In the genomic region with DNA sequence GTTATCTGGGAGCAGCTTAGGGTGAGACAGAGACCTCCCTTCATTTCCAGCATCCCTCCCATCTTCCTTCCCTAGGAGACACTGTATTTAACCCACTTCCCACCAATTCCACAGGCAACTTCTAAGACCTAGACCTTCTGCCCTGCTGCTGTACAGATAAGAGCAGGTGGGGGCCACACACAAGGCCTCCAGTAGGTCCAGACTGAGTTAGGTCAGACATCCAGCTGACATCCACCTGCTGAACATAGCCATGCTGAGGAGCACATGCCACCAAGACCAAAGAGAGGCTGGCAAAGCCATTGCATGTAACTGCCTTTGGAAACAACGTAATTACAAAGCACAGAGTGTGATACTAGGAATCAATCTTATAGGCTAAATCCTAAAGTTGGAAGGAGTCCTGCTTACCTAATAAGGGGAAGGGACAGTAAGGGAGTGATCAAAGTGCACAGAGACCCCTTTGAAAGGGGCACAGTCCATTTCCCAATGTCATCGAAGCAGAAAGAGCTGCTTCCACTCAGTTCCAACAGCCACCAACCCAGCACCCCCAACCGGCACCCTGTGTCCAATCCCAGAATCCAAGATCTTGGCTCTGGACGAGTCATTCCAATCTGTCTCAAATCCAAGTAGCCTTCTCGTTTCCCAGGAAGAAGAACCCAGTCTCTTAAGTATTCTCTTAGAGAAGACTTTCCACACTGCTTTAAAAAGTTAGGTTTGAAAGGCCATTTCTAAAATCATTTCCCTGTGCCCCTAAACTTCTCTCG, we compare ENCODE assay signal across 8 mouse cellular contexts. TPM values are rescaled to one million over a fixed set of nuclear protein-coding genes. Genes with fewer than 3 reads are reported as not detected.
DNase-seq lines count a peak whose midpoint lies in the region; ATAC-seq and TF ChIP-seq lines count a peak whose summit lies in the region.

No protein-coding gene starts in this region.

- WGBS in forebrain, embryonic 16.5 days, result 8% methylated on average over 6 of the region's 6 CpGs
- WGBS in liver, embryonic 15.5 days (ENCODE audit: insufficient replicate concordance), result 33% methylated on average over 6 of the region's 6 CpGs

- H3K4me3 ChIP-seq in ES-Bruce4 (ENCODE audit: low read depth, low read length), result peak overlapping the region; percentile 82
- H3K4me3 ChIP-seq in forebrain, embryonic 16.5 days (replicated peaks; ENCODE audit: low read length), result peak overlapping the region; percentile 87
- H3K4me3 ChIP-seq in liver, embryonic 15.5 days (replicated peaks), result peak overlapping the region; percentile 71

- no peaks in the 10 kb centered on the region; the same call in 1 of the 2 replicates for H3K27me3 ChIP-seq in ES-Bruce4 (ENCODE audit: control insufficient read depth, insufficient read depth, low read length, poor library complexity, severe bottlenecking)
- no peaks in the 10 kb centered on the region for H3K27me3 ChIP-seq in forebrain, embryonic 16.5 days (replicated peaks; ENCODE audit: control insufficient read depth, insufficient read depth, low read length)
- H3K27me3 ChIP-seq in liver, embryonic 15.5 days, result peaks cover 84% of the 10 kb centered on the region

- H3K9me3 ChIP-seq in ES-Bruce4 (replicated peaks; ENCODE audit: control insufficient read depth, insufficient read depth, low read length, poor library complexity, severe bottlenecking), result no peaks in the 10 kb centered on the region
- H3K9me3 ChIP-seq in forebrain, embryonic 16.5 days (ENCODE audit: control insufficient read depth, low read length), result no peaks in the 10 kb centered on the region
- no peaks in the 10 kb centered on the region for H3K9me3 ChIP-seq in liver, embryonic 15.5 days (replicated peaks)

- no peak for TF ChIP-seq POLR2A in ES-Bruce4 (IDR thresholded peaks at IDR 0.05; ENCODE audit: insufficient read depth, low read length)

- no peaks in the 10 kb centered on the region for H3K36me3 ChIP-seq in ES-Bruce4 (ENCODE audit: control insufficient read depth, insufficient read depth, low read length, poor library complexity, severe bottlenecking)
- H3K36me3 ChIP-seq in forebrain, embryonic 16.5 days (ENCODE audit: control insufficient read depth, insufficient read depth), result no peaks in the 10 kb centered on the region
- no peaks in the 10 kb centered on the region for H3K36me3 ChIP-seq in liver, embryonic 15.5 days (replicated peaks)

- no peak overlapping the region for H3K27ac ChIP-seq in ES-Bruce4 (ENCODE audit: insufficient read depth, low read length)
- no peak overlapping the region for H3K27ac ChIP-seq in forebrain, embryonic 16.5 days (ENCODE audit: low read length)
- peak overlapping the region; percentile 66; the same call in 1 of the 2 replicates for H3K27ac ChIP-seq in liver, embryonic 15.5 days (replicated peaks)

- peak overlapping the region; percentile 90 for H3K4me2 ChIP-seq in forebrain, embryonic 16.5 days (ENCODE audit: low read length)
- peak overlapping the region; percentile 82 for H3K4me2 ChIP-seq in liver, embryonic 15.5 days

- ATAC-seq in forebrain, embryonic 16.5 days, result no peak
- ATAC-seq in liver, embryonic 15.5 days (ENCODE audit: insufficient read depth), result no peak

- peaks cover 3% of the 10 kb centered on the region for H3K4me1 ChIP-seq in ES-Bruce4 (ENCODE audit: control insufficient read depth, insufficient read depth, low read length)
- H3K4me1 ChIP-seq in forebrain, embryonic 16.5 days (replicated peaks; ENCODE audit: control insufficient read depth, insufficient read depth, low read length), result peaks cover 26% of the 10 kb centered on the region
- H3K4me1 ChIP-seq in liver, embryonic 15.5 days (replicated peaks), result peaks cover 12% of the 10 kb centered on the region

- no peak for TF ChIP-seq EP300 in ES-Bruce4 (IDR thresholded peaks at IDR 0.05; ENCODE audit: insufficient read depth, low read depth, low read length)

- no peak for TF ChIP-seq CTCF in ES-Bruce4 (IDR thresholded peaks at IDR 0.05; ENCODE audit: low read depth, low read length)

- DNase-seq in heart, adult 11 months, result peak; percentile 86
- no peak for DNase-seq in heart, adult 18-20 months
- no peak for DNase-seq in urinary bladder, postnatal 4 days (ENCODE audit: low spot score in 2 of 2)
- DNase-seq in right cerebral cortex, adult 2 months (ENCODE audit: low spot score in 2 of 2), result no peak
- no peak for DNase-seq in adrenal gland, adult 8-10 months

- peak overlapping the region; percentile 97 for H3K9ac ChIP-seq in ES-Bruce4 (ENCODE audit: low read depth, poor library complexity, severe bottlenecking)
- peak overlapping the region; percentile 89 for H3K9ac ChIP-seq in forebrain, embryonic 16.5 days (replicated peaks; ENCODE audit: low read depth, low read length)
- H3K9ac ChIP-seq in liver, embryonic 15.5 days, result 0 out of 2 replicates have a peak overlapping the region, but pooled peaks have one; percentile 67

RNA-seq across cellular contexts. Expression of a gene that starts 1.3 kb away (rescaled TPM):
- total RNA-seq in heart, adult 18-20 months (2021), result 100 to 1,000 TPM; 214 to 237 TPM
- 56.0 and 57.7 TPM in 2 replicates for polyA plus RNA-seq in ES-Bruce4 (2011; ENCODE audit: insufficient read depth, insufficient read length, low read depth, missing spikeins)
- 71.2 and 78.2 TPM in 2 replicates for polyA plus RNA-seq in forebrain, embryonic 16.5 days (2015; fragmentation: Nextera tagmentation; extraction: Ambion mirVana)
- 33.1 and 46.0 TPM in 2 replicates for polyA plus RNA-seq in liver, embryonic 15.5 days (2015; fragmentation: Nextera tagmentation; extraction: Ambion mirVana)
- total RNA-seq in adrenal gland, adult 8-10 months (2022), result 100 to 1,000 TPM; 228 to 370 (median 267) TPM
